Comparison of ENCODE assay signal across 8 mouse cellular contexts in the genomic region with DNA sequence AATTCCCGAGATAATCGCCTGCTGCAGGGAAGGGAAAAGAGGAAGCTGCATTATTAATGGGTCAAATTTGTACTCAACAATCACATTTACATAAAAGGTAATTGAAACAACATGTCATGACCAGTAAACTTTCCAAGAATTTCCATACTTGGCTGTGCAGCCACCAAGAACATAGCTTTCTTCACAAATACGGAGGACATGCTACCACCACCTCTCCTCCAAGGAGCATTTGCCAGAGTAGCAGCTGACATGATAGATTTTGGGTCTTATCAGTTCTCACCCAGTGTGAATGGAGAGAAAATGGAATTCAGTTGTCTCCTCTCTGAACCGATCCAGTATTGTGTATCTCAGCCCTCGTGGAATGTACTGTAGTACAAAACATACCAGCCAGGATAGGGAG. TPM values are rescaled to one million over a fixed set of nuclear protein-coding genes. Genes with fewer than 3 reads are reported as not detected.
DNase-seq lines count a peak whose midpoint lies in the region; ATAC-seq and TF ChIP-seq lines count a peak whose summit lies in the region.

No protein-coding gene starts in this region.

- peak overlapping the region; percentile 76 for H3K4me2 ChIP-seq in kidney, postnatal 0 days (ENCODE audit: low read length)
- peak overlapping the region; percentile 95 for H3K4me2 ChIP-seq in intestine, embryonic 14.5 days (ENCODE audit: low read length)
- H3K4me2 ChIP-seq in neural tube, embryonic 12.5 days (replicated peaks) = peak overlapping the region; percentile 87

- peak overlapping the region; percentile 97 for H3K27ac ChIP-seq in kidney, postnatal 0 days
- H3K27ac ChIP-seq in intestine, embryonic 14.5 days (ENCODE audit: low read depth) = no peak overlapping the region
- H3K27ac ChIP-seq in neural tube, embryonic 12.5 days = no peak overlapping the region

- H3K9ac ChIP-seq in kidney, postnatal 0 days (ENCODE audit: low read depth, low read length) = peak overlapping the region; percentile 91
- peak overlapping the region; percentile 90 for H3K9ac ChIP-seq in intestine, embryonic 14.5 days (ENCODE audit: low read length)
- peak overlapping the region; percentile 98 for H3K9ac ChIP-seq in neural tube, embryonic 12.5 days

- no peaks in the 10 kb centered on the region for H3K27me3 ChIP-seq in kidney, postnatal 0 days (ENCODE audit: insufficient read depth, low read length)
- H3K27me3 ChIP-seq in intestine, embryonic 14.5 days (replicated peaks; ENCODE audit: control insufficient read depth, insufficient read depth, low read length) = no peaks in the 10 kb centered on the region
- H3K27me3 ChIP-seq in neural tube, embryonic 12.5 days (replicated peaks) = no peaks in the 10 kb centered on the region

- peak; percentile 53 for DNase-seq in kidney, postnatal 0 days (ENCODE audit: low spot score)
- no peak for DNase-seq in kidney, postnatal 14 days
- peak; percentile 53 for DNase-seq in c-Kit-positive CD71-positive TER-119-negative erythroid progenitor cells, embryonic 14.5 days (ENCODE audit: low read depth)
- DNase-seq in intestine, embryonic 14.5 days (ENCODE audit: low spot score) = no peak
- no peak for DNase-seq in cerebellum, adult 18-20 months
- no peak for DNase-seq in urinary bladder, postnatal 14 days (ENCODE audit: low spot score)
- no peak for DNase-seq in right cerebral cortex, postnatal 14 days

- no peak for TF ChIP-seq CTCF in kidney, postnatal 0 days (IDR thresholded peaks at IDR 0.05; ENCODE audit: low read depth)

- H3K4me1 ChIP-seq in kidney, postnatal 0 days (replicated peaks; ENCODE audit: insufficient read depth, low read length) = peaks cover 5% of the 10 kb centered on the region; the same call in 1 of the 2 replicates
- peaks cover 14% of the 10 kb centered on the region for H3K4me1 ChIP-seq in intestine, embryonic 14.5 days (replicated peaks; ENCODE audit: control insufficient read depth, insufficient read depth, low read length)
- peaks cover 10% of the 10 kb centered on the region for H3K4me1 ChIP-seq in neural tube, embryonic 12.5 days

- ATAC-seq in kidney, postnatal 0 days (replicated peaks; ENCODE audit: low FRiP score, low read depth) = no peak
- ATAC-seq in intestine, embryonic 14.5 days (replicated peaks; ENCODE audit: low FRiP score, low TSS enrichment, low read depth) = no peak
- no peak for ATAC-seq in neural tube, embryonic 12.5 days (ENCODE audit: low FRiP score, low read depth)

- H3K36me3 ChIP-seq in kidney, postnatal 0 days (ENCODE audit: insufficient read depth, low read length) = no peaks in the 10 kb centered on the region
- H3K36me3 ChIP-seq in intestine, embryonic 14.5 days (ENCODE audit: control insufficient read depth, insufficient read depth, low read length) = 0 out of 2 replicates have a peak, but pooled peaks cover 4% of the 10 kb centered on the region
- no peaks in the 10 kb centered on the region for H3K36me3 ChIP-seq in neural tube, embryonic 12.5 days

- H3K4me3 ChIP-seq in kidney, postnatal 0 days (replicated peaks; ENCODE audit: low read depth, low read length) = peak overlapping the region; percentile 98
- peak overlapping the region; percentile 74 for H3K4me3 ChIP-seq in intestine, embryonic 14.5 days (ENCODE audit: low read depth, low read length)
- H3K4me3 ChIP-seq in neural tube, embryonic 12.5 days = peak overlapping the region; percentile 88

- H3K9me3 ChIP-seq in kidney, postnatal 0 days (replicated peaks; ENCODE audit: low read length) = no peaks in the 10 kb centered on the region
- H3K9me3 ChIP-seq in intestine, embryonic 14.5 days (ENCODE audit: control insufficient read depth, low read length) = no peaks in the 10 kb centered on the region
- H3K9me3 ChIP-seq in neural tube, embryonic 12.5 days = no peaks in the 10 kb centered on the region

- 4% methylated on average over 5 of the region's 5 CpGs for WGBS in kidney, postnatal 0 days
- WGBS in intestine, embryonic 14.5 days = 12% methylated on average over 5 of the region's 5 CpGs
- 32% methylated on average over 5 of the region's 5 CpGs for WGBS in neural tube, embryonic 12.5 days

RNA-seq across cellular contexts. Expression of gene Rab14, which starts 1.4 kb away (rescaled TPM):
- 429 and 454 TPM in 2 replicates for polyA plus RNA-seq in kidney, postnatal 0 days (2015; fragmentation: Nextera tagmentation; extraction: Ambion mirVana)
- polyA plus RNA-seq in intestine, embryonic 14.5 days (2014; fragmentation: Nextera tagmentation; extraction: Ambion mirVana) = 258 and 299 TPM in 2 replicates
- polyA plus RNA-seq in neural tube, embryonic 12.5 days (2016; fragmentation: Nextera tagmentation; extraction: Ambion mirVana) = 345 and 414 TPM in 2 replicates

RNA-seq across cellular contexts. Expression of gene Gsn, which starts 56.6 kb away (rescaled TPM):
- polyA plus RNA-seq in kidney, postnatal 0 days (2015; fragmentation: Nextera tagmentation; extraction: Ambion mirVana) = 158 and 159 TPM in 2 replicates
- 190 and 194 TPM in 2 replicates for polyA plus RNA-seq in intestine, embryonic 14.5 days (2014; fragmentation: Nextera tagmentation; extraction: Ambion mirVana)
- 39.0 and 41.0 TPM in 2 replicates for polyA plus RNA-seq in neural tube, embryonic 12.5 days (2016; fragmentation: Nextera tagmentation; extraction: Ambion mirVana)

Comparison
In these comparisons a context has a peak if more than half of its experiments do, and no peak if none do; other contexts are left out.
1. DNase-seq: peak in kidney, postnatal 0 days (single experiment) and c-Kit-positive CD71-positive TER-119-negative erythroid progenitor cells, embryonic 14.5 days (single experiment); none in kidney, postnatal 14 days (single experiment), intestine, embryonic 14.5 days (single experiment), cerebellum, adult 18-20 months (0 of 2), urinary bladder, postnatal 14 days (single experiment) and right cerebral cortex, postnatal 14 days (single experiment).
2. Peak in every context shown above with its lines, with median percentiles within 50 percentile points of each other: H3K4me2 ChIP-seq, H3K4me3 ChIP-seq and H3K9ac ChIP-seq.